Mouse (Mus musculus) intestine, postnatal 0 days (tissue): ENCODE measurements around the gene Maats1. TPM values are rescaled to one million over a fixed set of nuclear protein-coding genes. Genes with fewer than 3 reads are reported as not detected.

ENCODE experiments used
- ATAC-seq: fragments of 200-750 bp; cut with Nextera tagmentation; 2 replicates; pipeline ENCODE4 v1.8.0; 2017; ENCODE audit warnings: mild to moderate bottlenecking, moderate TSS enrichment, moderate library complexity
- H3K27ac ChIP-seq: fragments of 300-500 bp; sonication (generic); 2 replicates; pipeline ENCODE4 v1.5.1; 2014; ENCODE audit warnings: mild to moderate bottlenecking, low read depth, low read length, moderate library complexity
- H3K27me3 ChIP-seq: fragments of 300-500 bp; sonication (generic); replicated peaks from 2 replicates; pipeline ENCODE4 v1.6.1; 2014; ENCODE audit warnings: low read length, mixed read lengths; ENCODE audit not compliant: control insufficient read depth, insufficient read depth
- H3K36me3 ChIP-seq: fragments of 300-500 bp; sonication (generic); 2 replicates; pipeline ENCODE4 v1.6.1; 2014; ENCODE audit warnings: mild to moderate bottlenecking, moderate library complexity; ENCODE audit not compliant: control insufficient read depth, insufficient read depth
- H3K4me1 ChIP-seq: fragments of 300-500 bp; sonication (generic); replicated peaks from 2 replicates; pipeline ENCODE4 v1.6.1; 2014; ENCODE audit warnings: antibody characterized with exemption, low read length, mixed read lengths; ENCODE audit not compliant: control insufficient read depth, insufficient read depth
- H3K4me2 ChIP-seq: fragments of 300-500 bp; sonication (generic); replicated peaks from 2 replicates; pipeline ENCODE4 v1.6.1; 2014; ENCODE audit warnings: low read depth, mild to moderate bottlenecking, moderate library complexity
- H3K4me3 ChIP-seq: fragments of 300-500 bp; sonication (generic); 2 replicates; pipeline ENCODE4 v1.5.1; 2014; ENCODE audit warnings: low read depth, low read length
- H3K9ac ChIP-seq: fragments of 300-500 bp; sonication (generic); 2 replicates; pipeline ENCODE4 v1.6.1; 2014; ENCODE audit warnings: mild to moderate bottlenecking, low read depth, low read length
- H3K9me3 ChIP-seq: fragments of 300-500 bp; sonication (generic); 2 replicates; pipeline ENCODE4 v1.6.1; 2016; ENCODE audit warnings: mixed run types; ENCODE audit not compliant: control insufficient read depth
- CTCF ChIP-seq: sonication (generic); IDR thresholded peaks from 2 replicates; pipeline ENCODE4 v1.5.1; 2016; ENCODE audit warnings: low read depth, mild to moderate bottlenecking, control low read depth, antibody characterized with exemption, moderate library complexity
- WGBS: fragments of 180-500 bp; shearing (Covaris S2); extraction: QIAGEN DNeasy Blood & Tissue Kit; methylation state at CpG from one replicate; pipeline ENCODE4 v1.1.7; 2014; 5-methylcytosine and 5-hydroxymethylcytosine counted together
- polyA plus RNA-seq: library from polyadenylated mRNA; unstranded; fragments of >200 nt; fragmentation: Nextera tagmentation; extraction: Ambion mirVana; gene quantifications from 2 replicates; pipeline ENCODE4 v1.2.1, GENCODE M21; 2015

Maats1 gene
- polyA plus RNA-seq, 1 experiment from 2014 or later, result 1.0 TPM

- Histone ChIP-seq H3K9me3 (no peaks in the 10 kb centered on the region), H3K27me3 (no peaks in the 10 kb centered on the region), H3K4me3 (no peak overlapping the region), H3K9ac (no peak overlapping the region), H3K27ac (no peak overlapping the region), H3K4me2 (no peak overlapping the region), H3K4me1 (no peaks in the 10 kb centered on the region), H3K36me3 (no peaks in the 10 kb centered on the region)
- 89% methylated on average over 4 of the region's 4 CpGs for WGBS
- no peak for ATAC-seq
- TF ChIP-seq CTCF, result no peak
Observed at GRCm38 (mm10) chr16:38372876-38373275, 30.9 kb upstream of the Maats1 start.

GRCm38 (mm10) chr16:38371705-38372296 is 29.9 kb upstream of the Maats1 start:
- Histone ChIP-seq H3K9ac (no peak overlapping the region), H3K27ac (no peak overlapping the region), H3K4me1 (no peaks in the 10 kb centered on the region), H3K4me2 (no peak overlapping the region), H3K36me3 (no peaks in the 10 kb centered on the region), H3K9me3 (no peaks in the 10 kb centered on the region), H3K27me3 (no peaks in the 10 kb centered on the region), H3K4me3 (no peak overlapping the region)
- no peak for TF ChIP-seq CTCF
- no peak for ATAC-seq
- WGBS, result 89% methylated on average over 15 of the region's 15 CpGs

- 72% methylated on average over 8 of the region's 8 CpGs for WGBS
- Histone ChIP-seq H3K4me3 (no peak overlapping the region), H3K4me1 (no peaks in the 10 kb centered on the region), H3K36me3 (no peaks in the 10 kb centered on the region), H3K9ac (no peak overlapping the region), H3K9me3 (no peaks in the 10 kb centered on the region), H3K27me3 (no peaks in the 10 kb centered on the region), H3K4me2 (no peak overlapping the region), H3K27ac (no peak overlapping the region)
- no peak for TF ChIP-seq CTCF
- 0 out of 2 replicates have a peak, but pooled peaks have one; percentile 6 for ATAC-seq
Observed at GRCm38 (mm10) chr16:38370633-38371374, 28.9 kb upstream of the Maats1 start.

GRCm38 (mm10) chr16:38369992-38370484 is 28.1 kb upstream of the Maats1 start:
- Histone ChIP-seq H3K9me3 (no peaks in the 10 kb centered on the region), H3K4me3 (no peak overlapping the region), H3K36me3 (no peaks in the 10 kb centered on the region), H3K4me2 (no peak overlapping the region), H3K9ac (no peak overlapping the region), H3K27me3 (no peaks in the 10 kb centered on the region), H3K4me1 (no peaks in the 10 kb centered on the region), H3K27ac (no peak overlapping the region)
- 83% methylated on average over 4 of the region's 4 CpGs for WGBS
- no peak for ATAC-seq
- no peak for TF ChIP-seq CTCF

GRCm38 (mm10) chr16:38369431-38369830 is 27.5 kb upstream of the Maats1 start:
- TF ChIP-seq CTCF, result no peak
- Histone ChIP-seq H3K27ac (no peak overlapping the region), H3K4me2 (no peak overlapping the region), H3K4me1 (no peaks in the 10 kb centered on the region), H3K36me3 (no peaks in the 10 kb centered on the region), H3K9ac (no peak overlapping the region), H3K27me3 (no peaks in the 10 kb centered on the region), H3K4me3 (no peak overlapping the region), H3K9me3 (no peaks in the 10 kb centered on the region)
- WGBS, result 87% methylated on average over 8 of the region's 8 CpGs
- ATAC-seq, result no peak

GRCm38 (mm10) chr16:38369000-38369399 is 27.1 kb upstream of the Maats1 start:
- no peak overlapping the region for H3K27ac ChIP-seq
- H3K4me1 ChIP-seq, result no peaks in the 10 kb centered on the region
- 83% methylated on average over 7 of the region's 7 CpGs for WGBS
- H3K36me3 ChIP-seq, result no peaks in the 10 kb centered on the region
- ATAC-seq, result no peak
- no peaks in the 10 kb centered on the region for H3K27me3 ChIP-seq
- TF ChIP-seq CTCF, result no peak
- no peak overlapping the region for H3K4me3 ChIP-seq
- H3K4me2 ChIP-seq, result no peak overlapping the region
- no peaks in the 10 kb centered on the region for H3K9me3 ChIP-seq
- H3K9ac ChIP-seq, result no peak overlapping the region
